ENCODE assay signal across 8 mouse cellular contexts in genomic region chr7:6730241-6730640, GRCm38 (mm10). TPM values are rescaled to one million over a fixed set of nuclear protein-coding genes. Genes with fewer than 3 reads are reported as not detected.
DNase-seq lines count a peak whose midpoint lies in the region; ATAC-seq and TF ChIP-seq lines count a peak whose summit lies in the region.

Gene Peg3 (minus strand): TSS chr7:6730431.
Gene Usp29 (plus strand): TSS chr7:6730578.

- H3K9ac ChIP-seq in heart, embryonic 12.5 days: peak within 1 kb of the TSS; percentile 87
- H3K9ac ChIP-seq in kidney, embryonic 15.5 days: peak within 1 kb of the TSS; percentile 64
- H3K9ac ChIP-seq in limb, embryonic 14.5 days (ENCODE audit: low read depth, low read length, severe bottlenecking): peak within 1 kb of the TSS; percentile 66
- H3K9ac ChIP-seq in midbrain, postnatal 0 days (replicated peaks; ENCODE audit: low read length, poor library complexity, severe bottlenecking): peak within 1 kb of the TSS; percentile 68

- 0 out of 2 replicates have a peak, but pooled peaks cover 4% of the 10 kb centered on the region for H3K4me1 ChIP-seq in heart, embryonic 12.5 days (replicated peaks)
- H3K4me1 ChIP-seq in kidney, embryonic 15.5 days: 0 out of 2 replicates have a peak, but pooled peaks cover 4% of the 10 kb centered on the region
- no peaks in the 10 kb centered on the region for H3K4me1 ChIP-seq in limb, embryonic 14.5 days (ENCODE audit: control insufficient read depth, insufficient read depth, low read length)
- no peaks in the 10 kb centered on the region for H3K4me1 ChIP-seq in midbrain, postnatal 0 days (ENCODE audit: insufficient read depth, low read length)

- ATAC-seq in heart, embryonic 12.5 days (ENCODE audit: insufficient number of reproducible peaks, low FRiP score): peak; percentile 67
- ATAC-seq in kidney, embryonic 15.5 days (replicated peaks; ENCODE audit: low FRiP score): peak; percentile 57
- ATAC-seq in limb, embryonic 14.5 days (ENCODE audit: low FRiP score, low read depth): peak; percentile 65
- peak; percentile 28 for ATAC-seq in midbrain, postnatal 0 days (ENCODE audit: low FRiP score)

- peak within 1 kb of the TSS; percentile 93 for H3K27ac ChIP-seq in heart, embryonic 12.5 days (ENCODE audit: poor library complexity, severe bottlenecking)
- H3K27ac ChIP-seq in kidney, embryonic 15.5 days: peak within 1 kb of the TSS; percentile 96
- H3K27ac ChIP-seq in limb, embryonic 14.5 days (replicated peaks; ENCODE audit: low read depth, low read length): peak within 1 kb of the TSS; percentile 89
- H3K27ac ChIP-seq in midbrain, postnatal 0 days (ENCODE audit: low read depth, low read length): peak within 1 kb of the TSS; percentile 88

- H3K9me3 ChIP-seq in heart, embryonic 12.5 days (replicated peaks): peaks cover 38% of the 10 kb centered on the region
- peaks cover 31% of the 10 kb centered on the region for H3K9me3 ChIP-seq in kidney, embryonic 15.5 days (replicated peaks)
- H3K9me3 ChIP-seq in limb, embryonic 14.5 days (ENCODE audit: control insufficient read depth, low read length): peaks cover 38% of the 10 kb centered on the region
- H3K9me3 ChIP-seq in midbrain, postnatal 0 days (ENCODE audit: low read length): peaks cover 3% of the 10 kb centered on the region; the same call in 1 of the 2 replicates

- peaks cover 9% of the 10 kb centered on the region for H3K79me3 ChIP-seq in C2C12 (ENCODE audit: low read depth)

- H3K27me3 ChIP-seq in C2C12 (ENCODE audit: control insufficient read depth, insufficient read depth, insufficient read length): no peaks in the 10 kb centered on the region
- H3K27me3 ChIP-seq in heart, embryonic 12.5 days (replicated peaks): no peaks in the 10 kb centered on the region
- H3K27me3 ChIP-seq in kidney, embryonic 15.5 days: no peaks in the 10 kb centered on the region
- no peaks in the 10 kb centered on the region for H3K27me3 ChIP-seq in limb, embryonic 14.5 days (ENCODE audit: control insufficient read depth, insufficient read depth, low read length)
- no peaks in the 10 kb centered on the region for H3K27me3 ChIP-seq in midbrain, postnatal 0 days (ENCODE audit: insufficient read depth, low read length)

- DNase-seq in brain, embryonic 18.5 days (ENCODE audit: low read depth, low spot score): peak; percentile 90
- peak; percentile 1 for DNase-seq in fibroblast of lung, adult 2 months (ENCODE audit: low read depth)
- DNase-seq in limb, embryonic 14.5 days (ENCODE audit: low spot score): peak; percentile 94
- peak; percentile 97 for DNase-seq in midbrain, postnatal 0 days (ENCODE audit: low spot score)
- peak; percentile 87 for DNase-seq in testis, postnatal 10 days (ENCODE audit: low spot score)

- peak within 1 kb of the TSS; percentile 67 for H3K4me2 ChIP-seq in heart, embryonic 12.5 days
- peak within 1 kb of the TSS; percentile 64 for H3K4me2 ChIP-seq in kidney, embryonic 15.5 days
- peak within 1 kb of the TSS; percentile 38 for H3K4me2 ChIP-seq in limb, embryonic 14.5 days (replicated peaks; ENCODE audit: low read depth, low read length, severe bottlenecking)
- peak within 1 kb of the TSS; percentile 45 for H3K4me2 ChIP-seq in midbrain, postnatal 0 days (ENCODE audit: low read depth, low read length, poor library complexity, severe bottlenecking)

- peak; percentile 91; the same call in 1 of the 2 replicates for TF ChIP-seq POLR2A in limb, embryonic 14.5 days (IDR thresholded peaks at IDR 0.05; ENCODE audit: borderline replicate concordance, extremely low read depth, insufficient read depth, insufficient read length)

- 56% methylated on average over 24 of the region's 24 CpGs for WGBS in heart, embryonic 12.5 days
- WGBS in kidney, embryonic 15.5 days: 51% methylated on average over 24 of the region's 24 CpGs
- 50% methylated on average over 24 of the region's 24 CpGs for WGBS in limb, embryonic 14.5 days
- WGBS in midbrain, postnatal 0 days: 50% methylated on average over 24 of the region's 24 CpGs

- H3ac ChIP-seq in C2C12 (ENCODE audit: control insufficient read depth, insufficient read length, low read depth): peak within 1 kb of the TSS; percentile 70

- H3K4me3 ChIP-seq in C2C12 (ENCODE audit: insufficient read depth, poor library complexity, severe bottlenecking): peak within 1 kb of the TSS; percentile 55
- peak within 1 kb of the TSS; percentile 63 for H3K4me3 ChIP-seq in heart, embryonic 12.5 days
- H3K4me3 ChIP-seq in kidney, embryonic 15.5 days (replicated peaks): peak within 1 kb of the TSS; percentile 67
- H3K4me3 ChIP-seq in limb, embryonic 14.5 days (replicated peaks; ENCODE audit: low read length): peak within 1 kb of the TSS; percentile 57
- peak within 1 kb of the TSS; percentile 53 for H3K4me3 ChIP-seq in midbrain, postnatal 0 days (ENCODE audit: low read depth, low read length)

- TF ChIP-seq CTCF in C2C12 (IDR thresholded peaks at IDR 0.05; ENCODE audit: control insufficient read depth, insufficient read depth, insufficient read length): peak; percentile 26
- peak; percentile 17; the same call in 1 of the 2 replicates for TF ChIP-seq CTCF in midbrain, postnatal 0 days (IDR thresholded peaks at IDR 0.05)

- no peaks in the 10 kb centered on the region for H3K36me3 ChIP-seq in C2C12 (ENCODE audit: control insufficient read depth, insufficient read depth)
- peaks cover 9% of the 10 kb centered on the region for H3K36me3 ChIP-seq in heart, embryonic 12.5 days
- H3K36me3 ChIP-seq in kidney, embryonic 15.5 days: peaks cover 10% of the 10 kb centered on the region
- H3K36me3 ChIP-seq in limb, embryonic 14.5 days (ENCODE audit: control insufficient read depth, insufficient read depth, low read length): peaks cover 11% of the 10 kb centered on the region
- H3K36me3 ChIP-seq in midbrain, postnatal 0 days (ENCODE audit: insufficient read depth, low read length): 0 out of 2 replicates have a peak, but pooled peaks cover under 1% of the 10 kb centered on the region

- H3K79me2 ChIP-seq in C2C12 (ENCODE audit: control insufficient read depth, insufficient read depth): peaks cover 30% of the 10 kb centered on the region

TF ChIP-seq in C2C12, 6 proteins besides CTCF, POLR2A, EP300 and RAD21:
- TF ChIP-seq MYOG (IDR thresholded peaks at IDR 0.05; ENCODE audit: control insufficient read depth, extremely low read depth, insufficient read length): no peak
- no peak for TF ChIP-seq CEBPB (IDR thresholded peaks at IDR 0.05; ENCODE audit: low read depth)
- TF ChIP-seq USF1 (IDR thresholded peaks at IDR 0.05; ENCODE audit: low read depth): no peak
- TF ChIP-seq MAX (IDR thresholded peaks at IDR 0.05): no peak
- no peak for TF ChIP-seq FOSL1 (IDR thresholded peaks at IDR 0.05; ENCODE audit: insufficient read depth, low read length, poor library complexity, severe bottlenecking)
- TF ChIP-seq MYOD1 (IDR thresholded peaks at IDR 0.05; ENCODE audit: control insufficient read depth, insufficient read length, low read depth): no peak

RNA-seq across cellular contexts. Expression of gene Peg3, which starts in this region (rescaled TPM):
- 53.8 TPM for polyA plus RNA-seq in C2C12 (2012; fragmentation: generic; extraction: Trizol)
- 191 and 195 TPM in 2 replicates for polyA plus RNA-seq in heart, embryonic 12.5 days (2016; fragmentation: Nextera tagmentation; extraction: Ambion mirVana)
- 164 and 168 TPM in 2 replicates for polyA plus RNA-seq in kidney, embryonic 15.5 days (2015; fragmentation: Nextera tagmentation; extraction: Ambion mirVana)
- 160 and 178 TPM in 2 replicates for polyA plus RNA-seq in limb, embryonic 14.5 days (2012; rRNA removed)
- polyA plus RNA-seq in limb, embryonic 14.5 days (2014; fragmentation: Nextera tagmentation; extraction: Ambion mirVana): 244 and 268 TPM in 2 replicates
- total RNA-seq in midbrain, postnatal 0 days (2014; rRNA removed): 150 and 171 TPM in 2 replicates
- polyA plus RNA-seq in midbrain, postnatal 0 days (2015; fragmentation: Nextera tagmentation; extraction: Ambion mirVana): 74.5 and 92.9 TPM in 2 replicates

RNA-seq across cellular contexts. Expression of gene Usp29, which starts in this region (rescaled TPM):
- 3.4 TPM for polyA plus RNA-seq in C2C12 (2012; fragmentation: generic; extraction: Trizol)
- 9.8 and 10.3 TPM in 2 replicates for polyA plus RNA-seq in heart, embryonic 12.5 days (2016; fragmentation: Nextera tagmentation; extraction: Ambion mirVana)
- 5.1 and 7.3 TPM in 2 replicates for polyA plus RNA-seq in kidney, embryonic 15.5 days (2015; fragmentation: Nextera tagmentation; extraction: Ambion mirVana)
- polyA plus RNA-seq in limb, embryonic 14.5 days (2012; rRNA removed): 20.7 and 27.2 TPM in 2 replicates
- 10.7 and 11.9 TPM in 2 replicates for polyA plus RNA-seq in limb, embryonic 14.5 days (2014; fragmentation: Nextera tagmentation; extraction: Ambion mirVana)
- total RNA-seq in midbrain, postnatal 0 days (2014; rRNA removed): 101 and 117 TPM in 2 replicates
- polyA plus RNA-seq in midbrain, postnatal 0 days (2015; fragmentation: Nextera tagmentation; extraction: Ambion mirVana): 33.2 and 43.3 TPM in 2 replicates

Comparison
In these comparisons a context has a peak if more than half of its experiments do, and no peak if none do; other contexts are left out.
1. Peak in every context shown above with its lines: DNase-seq, ATAC-seq, H3K4me3 ChIP-seq and H3K27ac ChIP-seq.
2. DNase-seq: peak in every context shown above with its lines; median percentile 97 in midbrain, postnatal 0 days; 94 in limb, embryonic 14.5 days; 90 in brain, embryonic 18.5 days; 87 in testis, postnatal 10 days; 1 in fibroblast of lung, adult 2 months.